Mouse (Mus musculus) forebrain, embryonic 12.5 days (tissue): ENCODE measurements around the gene Rcc2. TPM values are rescaled to one million over a fixed set of nuclear protein-coding genes. Genes with fewer than 3 reads are reported as not detected.
A peak's percentile ranks its signal among the peaks of the same experiment; 100 is the strongest.

Experiments used
- ATAC-seq: fragments of 200-750 bp; cut with Nextera tagmentation; 2 replicates; pipeline ENCODE4 v1.8.0; 2017; ENCODE audit warnings: moderate TSS enrichment; ENCODE audit not compliant: low FRiP score
- H3K27ac ChIP-seq: fragments of 300-500 bp; sonication (generic); 2 replicates; pipeline ENCODE4 v1.5.1; 2016; ENCODE audit warnings: mild to moderate bottlenecking
- H3K27me3 ChIP-seq: fragments of 300-500 bp; sonication (generic); 2 replicates; pipeline ENCODE4 v1.6.1; 2016; ENCODE audit warnings: mild to moderate bottlenecking
- H3K36me3 ChIP-seq: fragments of 300-500 bp; sonication (generic); replicated peaks from 2 replicates; pipeline ENCODE4 v1.6.1; 2016; ENCODE audit warnings: mild to moderate bottlenecking
- H3K4me1 ChIP-seq: fragments of 300-500 bp; sonication (generic); 2 replicates; pipeline ENCODE4 v1.6.1; 2016
- H3K4me2 ChIP-seq: fragments of 300-500 bp; sonication (generic); 2 replicates; pipeline ENCODE4 v1.6.1; 2016; ENCODE audit warnings: mild to moderate bottlenecking, moderate library complexity
- H3K4me3 ChIP-seq: fragments of 300-500 bp; sonication (generic); replicated peaks from 2 replicates; pipeline ENCODE4 v1.5.1; 2016; ENCODE audit warnings: mild to moderate bottlenecking
- H3K9ac ChIP-seq: fragments of 300-500 bp; sonication (generic); 2 replicates; pipeline ENCODE4 v1.6.1; 2016; ENCODE audit warnings: mild to moderate bottlenecking
- H3K9me3 ChIP-seq: fragments of 300-500 bp; sonication (generic); 2 replicates; pipeline ENCODE4 v1.6.1; 2016
- WGBS: fragments of 180-500 bp; shearing (Covaris S2); methylation state at CpG from one replicate; pipeline ENCODE4 v1.1.7; 2016; 5-methylcytosine and 5-hydroxymethylcytosine counted together
- polyA plus RNA-seq: library from polyadenylated mRNA; unstranded; fragments of >200 nt; fragmentation: Nextera tagmentation; extraction: Ambion mirVana; gene quantifications from 2 replicates; pipeline ENCODE4 v1.2.1, GENCODE M21; 2016

The Rcc2 gene
- polyA plus RNA-seq, 1 experiment from 2014 or later, result 81.3 TPM

- peak overlapping the region; percentile 98 for H3K9ac ChIP-seq
- H3K27me3 ChIP-seq, result peaks cover 22% of the 10 kb centered on the region
- H3K4me3 ChIP-seq, result peak overlapping the region; percentile 97
- peaks cover 67% of the 10 kb centered on the region for H3K4me1 ChIP-seq
- H3K27ac ChIP-seq, result peak overlapping the region; percentile 100
- ATAC-seq, result no peak
- 1% methylated on average over 8 of the region's 8 CpGs for WGBS
- H3K36me3 ChIP-seq, result peaks cover 46% of the 10 kb centered on the region
- H3K4me2 ChIP-seq, result peak overlapping the region; percentile 85
- H3K9me3 ChIP-seq, result no peaks in the 10 kb centered on the region
These were observed 3.3 kb downstream of the Rcc2 start for GRCm38 (mm10) chr4:140703636-140704035.

- no peak for ATAC-seq
- Histone ChIP-seq H3K27me3 (peaks cover 17% of the 10 kb centered on the region), H3K9me3 (no peaks in the 10 kb centered on the region), H3K4me1 (peaks cover 70% of the 10 kb centered on the region), H3K4me2 (peak overlapping the region; percentile 85), H3K27ac (peak overlapping the region; percentile 100), H3K4me3 (peak overlapping the region; percentile 97), H3K9ac (peak overlapping the region; percentile 98), H3K36me3 (peaks cover 51% of the 10 kb centered on the region)
- WGBS, result 33% methylated on average over 4 of the region's 4 CpGs
These were observed 3.8 kb downstream of the Rcc2 start for GRCm38 (mm10) chr4:140704166-140704565.

- H3K36me3 ChIP-seq, result peaks cover 86% of the 10 kb centered on the region
- no peaks in the 10 kb centered on the region for H3K27me3 ChIP-seq
- H3K9me3 ChIP-seq, result no peaks in the 10 kb centered on the region
- H3K27ac ChIP-seq, result no peak overlapping the region
- ATAC-seq, result no peak
- H3K4me1 ChIP-seq, result peaks cover 60% of the 10 kb centered on the region
- WGBS, result 79% methylated on average over 4 of the region's 4 CpGs
- H3K9ac ChIP-seq, result no peak overlapping the region
- H3K4me3 ChIP-seq, result no peak overlapping the region
- H3K4me2 ChIP-seq, result no peak overlapping the region
These were observed 7.3 kb downstream of the Rcc2 start for GRCm38 (mm10) chr4:140707615-140708014.

GRCm38 (mm10) chr4:140708297-140708927 lies 8.1 kb downstream of the Rcc2 start:
- no peak overlapping the region for H3K9ac ChIP-seq
- H3K27ac ChIP-seq, result no peak overlapping the region
- no peak overlapping the region for H3K4me3 ChIP-seq
- no peaks in the 10 kb centered on the region for H3K9me3 ChIP-seq
- peaks cover 63% of the 10 kb centered on the region for H3K4me1 ChIP-seq
- H3K27me3 ChIP-seq, result no peaks in the 10 kb centered on the region
- no peak overlapping the region for H3K4me2 ChIP-seq
- 89% methylated on average over 18 of the region's 18 CpGs for WGBS
- peaks cover 94% of the 10 kb centered on the region for H3K36me3 ChIP-seq
- no peak for ATAC-seq

GRCm38 (mm10) chr4:140709111-140709510 lies 8.8 kb downstream of the Rcc2 start:
- no peak overlapping the region for H3K4me3 ChIP-seq
- H3K27ac ChIP-seq, result no peak overlapping the region
- WGBS, result 86% methylated on average over 7 of the region's 7 CpGs
- no peak overlapping the region for H3K9ac ChIP-seq
- H3K4me2 ChIP-seq, result no peak overlapping the region
- no peaks in the 10 kb centered on the region for H3K9me3 ChIP-seq
- H3K4me1 ChIP-seq, result peaks cover 63% of the 10 kb centered on the region
- peaks cover 99% of the 10 kb centered on the region for H3K36me3 ChIP-seq
- no peak for ATAC-seq
- H3K27me3 ChIP-seq, result no peaks in the 10 kb centered on the region

GRCm38 (mm10) chr4:140709617-140710016 lies 9.3 kb downstream of the Rcc2 start:
- no peak for ATAC-seq
- Histone ChIP-seq H3K9ac (no peak overlapping the region), H3K4me3 (no peak overlapping the region), H3K27me3 (no peaks in the 10 kb centered on the region), H3K4me2 (no peak overlapping the region), H3K27ac (no peak overlapping the region), H3K36me3 (peaks cover 99% of the 10 kb centered on the region), H3K4me1 (peaks cover 63% of the 10 kb centered on the region), H3K9me3 (no peaks in the 10 kb centered on the region)
- 90% methylated on average over 10 of the region's 10 CpGs for WGBS

- Histone ChIP-seq H3K4me3 (no peak overlapping the region), H3K9me3 (no peaks in the 10 kb centered on the region), H3K36me3 (peaks cover 98% of the 10 kb centered on the region), H3K27me3 (no peaks in the 10 kb centered on the region), H3K4me1 (peaks cover 52% of the 10 kb centered on the region), H3K4me2 (no peak overlapping the region), H3K27ac (no peak overlapping the region), H3K9ac (no peak overlapping the region)
- ATAC-seq, result no peak
- 85% methylated on average over 10 of the region's 10 CpGs for WGBS
These were observed 10.4 kb downstream of the Rcc2 start for GRCm38 (mm10) chr4:140710781-140711180.

GRCm38 (mm10) chr4:140711360-140711759 lies 11.0 kb downstream of the Rcc2 start:
- Histone ChIP-seq H3K4me1 (peaks cover 49% of the 10 kb centered on the region), H3K4me3 (no peak overlapping the region), H3K36me3 (peaks cover 98% of the 10 kb centered on the region), H3K27ac (0 out of 2 replicates have a peak overlapping the region, but pooled peaks have one; percentile 6), H3K9ac (no peak overlapping the region), H3K4me2 (no peak overlapping the region), H3K27me3 (no peaks in the 10 kb centered on the region), H3K9me3 (no peaks in the 10 kb centered on the region)
- no peak for ATAC-seq
- 79% methylated on average over 5 of the region's 5 CpGs for WGBS

- H3K27me3 ChIP-seq, result no peaks in the 10 kb centered on the region
- 47% methylated on average over 29 of the region's 29 CpGs for WGBS
- H3K4me3 ChIP-seq, result no peak overlapping the region
- peak overlapping the region; percentile 71 for H3K27ac ChIP-seq
- no peaks in the 10 kb centered on the region for H3K9me3 ChIP-seq
- H3K4me2 ChIP-seq, result no peak overlapping the region
- peaks cover 97% of the 10 kb centered on the region for H3K36me3 ChIP-seq
- peak; percentile 86 for ATAC-seq
- peaks cover 32% of the 10 kb centered on the region for H3K4me1 ChIP-seq
- H3K9ac ChIP-seq, result no peak overlapping the region
These were observed 13.4 kb downstream of the Rcc2 start for GRCm38 (mm10) chr4:140713480-140714365.

- peaks cover 29% of the 10 kb centered on the region for H3K4me1 ChIP-seq
- no peaks in the 10 kb centered on the region for H3K27me3 ChIP-seq
- no peak overlapping the region for H3K4me2 ChIP-seq
- H3K9me3 ChIP-seq, result no peaks in the 10 kb centered on the region
- peaks cover 97% of the 10 kb centered on the region for H3K36me3 ChIP-seq
- no peak overlapping the region for H3K4me3 ChIP-seq
- WGBS, result 86% methylated on average over 5 of the region's 5 CpGs
- no peak for ATAC-seq
- H3K9ac ChIP-seq, result no peak overlapping the region
- 0 out of 2 replicates have a peak overlapping the region, but pooled peaks have one; percentile 71 for H3K27ac ChIP-seq
These were observed 14.2 kb downstream of the Rcc2 start for GRCm38 (mm10) chr4:140714586-140714985.

- no peak for ATAC-seq
- no peak overlapping the region for H3K9ac ChIP-seq
- no peak overlapping the region for H3K4me2 ChIP-seq
- peaks cover 27% of the 10 kb centered on the region for H3K4me1 ChIP-seq
- H3K4me3 ChIP-seq, result no peak overlapping the region
- 94% methylated on average over 11 of the region's 11 CpGs for WGBS
- H3K9me3 ChIP-seq, result no peaks in the 10 kb centered on the region
- no peaks in the 10 kb centered on the region for H3K27me3 ChIP-seq
- H3K36me3 ChIP-seq, result peaks cover 97% of the 10 kb centered on the region
- no peak overlapping the region for H3K27ac ChIP-seq
These were observed 16.7 kb downstream of the Rcc2 start for GRCm38 (mm10) chr4:140716994-140717393.

GRCm38 (mm10) chr4:140718436-140718835 lies 18.1 kb downstream of the Rcc2 start:
- 98% methylated on average over 9 of the region's 9 CpGs for WGBS
- Histone ChIP-seq H3K27me3 (no peaks in the 10 kb centered on the region), H3K9ac (no peak overlapping the region), H3K36me3 (peaks cover 97% of the 10 kb centered on the region), H3K4me1 (peaks cover 13% of the 10 kb centered on the region), H3K4me3 (no peak overlapping the region), H3K27ac (no peak overlapping the region), H3K9me3 (no peaks in the 10 kb centered on the region), H3K4me2 (no peak overlapping the region)
- ATAC-seq, result no peak
